Mouse (Mus musculus): ENCODE results near the gene Traf3. TPM values are rescaled to one million over a fixed set of nuclear protein-coding genes. Genes with fewer than 3 reads are reported as not detected.

Gene Traf3
- 23.4 and 23.9 TPM in 2 replicates for polyA plus RNA-seq (2016; fragmentation: Nextera tagmentation; extraction: Ambion mirVana)

DNA sequence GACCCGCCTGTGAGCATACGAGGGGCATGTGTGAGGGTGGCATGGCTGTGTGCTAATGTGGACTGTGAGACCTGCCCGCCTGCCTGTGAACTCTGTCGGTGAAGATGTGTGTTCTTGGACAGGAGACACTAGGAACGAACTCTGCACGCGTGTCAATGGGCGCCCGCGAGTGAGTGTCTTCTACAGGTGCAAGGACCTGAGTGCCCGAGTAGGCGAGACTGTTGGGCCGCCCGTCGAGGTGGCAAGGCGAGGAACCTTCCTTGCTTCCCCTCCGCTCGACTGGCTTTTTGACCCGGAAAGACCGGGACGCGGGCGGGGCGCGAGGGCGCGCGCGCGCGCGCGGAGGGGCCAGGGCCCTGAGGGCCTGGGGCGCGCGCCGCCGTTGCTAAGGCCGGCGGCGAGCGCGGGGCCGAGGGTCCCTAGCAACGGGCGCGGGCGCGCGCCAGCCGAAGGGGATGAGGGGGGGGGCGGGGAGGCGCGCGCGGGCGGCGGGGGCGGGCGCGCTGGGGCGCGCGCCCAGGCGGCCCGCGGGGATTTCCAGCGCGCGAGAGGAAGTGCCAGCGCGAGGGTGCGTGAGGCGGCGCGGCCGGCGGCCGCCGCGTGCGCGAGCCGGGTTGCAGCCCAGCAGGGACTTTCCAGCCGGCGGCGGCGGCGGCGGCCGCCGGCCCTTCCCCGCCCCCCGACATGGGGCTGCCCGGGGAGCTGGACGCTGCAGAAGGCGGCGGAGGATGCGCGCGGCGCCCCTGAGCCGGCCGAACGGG, at the start of gene Traf3:
Gene Traf3, plus strand, starts transcription at position 540 of the 761 bp plus-strand sequence.
- WGBS: 8% methylated on average over 46 of the region's 105 CpGs
- H3K9me3 ChIP-seq (replicated peaks): no peaks in the 10 kb centered on the region
- peak; percentile 21; the same call in 1 of the 2 replicates for ATAC-seq (ENCODE audit: low FRiP score)

DNA sequence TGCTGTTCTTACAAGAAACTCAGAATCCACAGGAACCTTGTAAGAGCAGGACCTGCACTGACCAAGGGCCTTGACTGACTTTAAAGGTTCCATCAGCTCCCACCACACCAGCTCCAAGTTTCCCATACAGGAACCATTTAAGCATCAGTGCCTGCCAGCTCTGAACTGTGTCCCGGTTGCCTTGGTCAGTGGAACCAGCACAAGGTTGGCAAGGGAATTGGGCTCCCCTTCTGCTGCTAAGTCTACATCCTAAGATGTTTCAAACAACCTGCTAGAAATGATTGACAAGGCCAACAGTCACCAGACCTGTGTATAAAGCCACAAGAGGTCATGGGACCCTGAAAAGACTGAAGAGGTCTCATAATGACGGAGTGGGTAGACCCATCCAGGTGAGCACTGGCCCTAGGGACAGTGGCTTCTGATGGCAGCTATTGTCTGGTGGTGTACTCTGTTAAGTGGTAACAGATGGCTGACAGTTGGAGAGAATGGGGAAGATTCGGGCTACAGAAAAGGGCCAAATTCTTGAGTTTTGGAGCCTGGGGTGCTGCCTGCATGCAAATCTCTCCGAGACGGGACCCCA, 46.6 kb upstream of the Traf3 start:
- no peak overlapping the region for H3K4me2 ChIP-seq (replicated peaks)
- H3K4me1 ChIP-seq: no peaks in the 10 kb centered on the region; the same call in 1 of the 2 replicates
- peaks cover 8% of the 10 kb centered on the region; the same call in 1 of the 2 replicates for H3K9me3 ChIP-seq (replicated peaks)
- H3K36me3 ChIP-seq: peaks cover 42% of the 10 kb centered on the region
- 90% methylated on average over 5 of the region's 5 CpGs for WGBS
- no peaks in the 10 kb centered on the region for H3K27me3 ChIP-seq
- ATAC-seq (ENCODE audit: low FRiP score): no peak
- no peak overlapping the region for H3K27ac ChIP-seq
- no peak overlapping the region for H3K4me3 ChIP-seq
- H3K9ac ChIP-seq: no peak overlapping the region

More for the DNA sequence above, at the start of gene Traf3:
- Histone ChIP-seq H3K27me3 (no peaks in the 10 kb centered on the region), H3K27ac (peak within 1 kb of the TSS; percentile 91), H3K4me2 (replicated peaks) (peak within 1 kb of the TSS; percentile 82), H3K4me3 (peak within 1 kb of the TSS; percentile 83), H3K9ac (peak within 1 kb of the TSS; percentile 85), H3K36me3 (no peaks in the 10 kb centered on the region), H3K4me1 (peaks cover 57% of the 10 kb centered on the region)

DNA sequence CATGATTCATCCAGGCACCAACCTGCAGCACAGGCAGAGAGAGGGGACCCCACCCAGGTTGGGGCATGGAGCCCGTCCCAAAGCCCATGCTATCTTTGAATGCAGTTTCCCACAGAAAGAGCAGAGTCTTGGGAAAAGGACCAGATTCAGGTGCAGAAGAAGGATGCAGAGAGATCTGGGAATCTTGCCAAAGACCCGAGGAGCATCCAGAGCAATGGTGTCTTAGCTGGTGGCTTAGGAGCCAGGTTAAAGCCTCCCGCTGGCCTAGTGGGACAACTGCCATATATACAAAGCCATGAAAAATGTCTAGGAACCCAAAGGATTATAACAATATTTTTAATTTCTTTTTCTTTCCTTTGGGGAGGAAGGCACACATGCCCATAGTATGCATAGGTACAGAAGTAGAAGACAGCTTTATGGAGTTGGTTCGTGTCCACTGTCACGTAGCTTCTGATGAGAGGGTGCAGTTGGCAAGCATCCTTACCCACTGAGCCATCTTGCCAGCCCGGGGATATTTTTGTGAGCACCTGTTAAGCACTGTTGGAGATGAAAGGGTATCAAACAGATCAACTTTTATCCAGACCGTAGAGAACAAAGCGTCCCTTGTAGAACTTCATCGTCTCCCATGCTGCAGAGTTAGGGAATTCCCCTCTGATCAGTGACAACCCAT, 45.1 kb upstream of the Traf3 start:
- H3K27ac ChIP-seq: no peak overlapping the region
- peaks cover 3% of the 10 kb centered on the region; the same call in 1 of the 2 replicates for H3K4me1 ChIP-seq
- WGBS: 89% methylated on average over 9 of the region's 9 CpGs
- no peak overlapping the region for H3K4me2 ChIP-seq (replicated peaks)
- H3K36me3 ChIP-seq: peaks cover 33% of the 10 kb centered on the region
- ATAC-seq (ENCODE audit: low FRiP score): no peak
- no peak overlapping the region for H3K9ac ChIP-seq
- H3K9me3 ChIP-seq (replicated peaks): peaks cover 8% of the 10 kb centered on the region; the same call in 1 of the 2 replicates
- H3K27me3 ChIP-seq: no peaks in the 10 kb centered on the region
- no peak overlapping the region for H3K4me3 ChIP-seq

DNA sequence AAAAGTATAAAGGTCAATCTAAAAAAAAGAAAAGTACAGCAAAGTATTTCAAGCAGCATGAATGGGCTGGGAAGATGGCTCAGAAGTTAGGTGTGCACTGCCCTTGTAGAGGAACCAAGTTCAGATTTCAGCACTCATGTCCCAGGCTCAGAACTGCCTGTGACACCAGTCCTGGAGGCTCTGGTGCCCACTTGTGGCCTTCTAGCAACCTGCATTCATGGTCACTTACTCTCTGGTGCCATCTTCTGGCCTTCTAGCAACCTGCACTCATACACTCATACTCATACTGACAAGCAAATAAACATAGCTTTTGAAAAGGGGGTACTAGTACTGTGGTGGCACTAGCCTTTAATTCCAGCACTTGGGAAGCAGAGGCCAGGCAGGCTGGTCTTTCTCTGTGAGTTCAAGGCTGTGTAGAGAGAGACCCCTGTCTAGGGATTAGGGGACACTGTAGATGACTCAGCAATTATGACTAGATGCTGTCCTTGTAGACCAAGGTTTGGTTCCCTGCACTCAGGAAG, 43.8 kb upstream of the Traf3 start:
- Histone ChIP-seq H3K9ac (no peak overlapping the region), H3K9me3 (replicated peaks) (peaks cover 8% of the 10 kb centered on the region; the same call in 1 of the 2 replicates), H3K36me3 (peaks cover 20% of the 10 kb centered on the region), H3K27ac (no peak overlapping the region), H3K4me1 (peaks cover 3% of the 10 kb centered on the region; the same call in 1 of the 2 replicates), H3K4me3 (no peak overlapping the region), H3K27me3 (no peaks in the 10 kb centered on the region), H3K4me2 (replicated peaks) (no peak overlapping the region)
- no peak for ATAC-seq (ENCODE audit: low FRiP score)

DNA sequence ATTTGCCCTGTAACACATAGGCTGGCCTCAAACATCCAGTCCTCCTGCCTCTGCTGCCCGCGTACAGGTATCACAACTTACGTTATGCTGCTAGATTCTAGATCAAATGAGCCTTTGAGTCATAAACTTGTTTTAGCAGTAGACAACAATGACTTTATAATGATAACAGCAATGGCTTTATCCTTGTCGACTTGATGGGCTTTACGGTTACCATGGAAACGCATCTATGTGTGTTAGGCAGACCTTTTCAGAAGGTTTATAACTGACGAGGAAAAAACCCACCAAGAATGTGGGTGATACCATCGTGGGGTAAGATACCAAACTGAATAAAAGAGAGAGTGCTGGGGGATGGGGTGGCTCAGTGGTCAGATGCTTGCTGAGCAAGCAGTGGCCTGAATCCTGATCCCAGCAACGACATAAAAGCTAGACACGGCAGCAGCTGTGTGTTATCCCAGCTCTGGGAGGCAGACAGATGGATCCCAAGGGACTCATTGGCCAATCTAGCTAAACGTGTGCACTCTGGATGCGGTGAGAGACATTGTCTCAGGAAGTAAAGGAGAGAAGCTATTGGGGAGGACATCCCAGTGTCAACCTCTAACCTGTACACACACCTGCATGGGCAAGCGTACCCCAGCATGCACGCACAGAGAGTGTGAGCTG, 41.4 kb upstream of the Traf3 start:
- ATAC-seq (ENCODE audit: low FRiP score): no peak
- H3K9ac ChIP-seq: no peak overlapping the region
- no peak overlapping the region for H3K4me2 ChIP-seq (replicated peaks)
- 68% methylated on average over 14 of the region's 14 CpGs for WGBS
- peaks cover 4% of the 10 kb centered on the region for H3K36me3 ChIP-seq
- H3K27ac ChIP-seq: no peak overlapping the region
- peaks cover 8% of the 10 kb centered on the region; the same call in 1 of the 2 replicates for H3K9me3 ChIP-seq (replicated peaks)
- peaks cover 3% of the 10 kb centered on the region; the same call in 1 of the 2 replicates for H3K4me1 ChIP-seq
- H3K4me3 ChIP-seq: no peak overlapping the region
- H3K27me3 ChIP-seq: no peaks in the 10 kb centered on the region

DNA sequence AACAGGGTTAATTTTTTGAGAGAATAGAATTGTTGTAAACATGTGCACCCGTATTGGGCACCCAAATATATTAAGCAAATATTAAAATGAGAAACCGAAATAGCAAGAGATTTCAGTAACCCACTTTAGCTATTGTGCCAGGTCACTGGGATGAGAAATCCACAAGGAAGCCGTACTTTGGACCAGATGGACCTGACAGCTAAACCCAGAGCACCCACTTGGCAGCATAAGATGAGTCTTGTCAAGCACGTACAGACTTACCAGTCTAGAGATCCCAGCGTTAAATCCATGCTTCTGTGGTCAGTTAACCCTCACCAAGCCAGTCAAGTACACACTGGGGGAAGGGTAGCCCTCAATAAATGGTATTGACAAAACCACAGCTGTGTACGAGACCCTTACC, 40.5 kb upstream of the Traf3 start:
- no peak overlapping the region for H3K4me2 ChIP-seq (replicated peaks)
- H3K36me3 ChIP-seq: peaks cover 4% of the 10 kb centered on the region
- peaks cover 3% of the 10 kb centered on the region; the same call in 1 of the 2 replicates for H3K4me1 ChIP-seq
- 84% methylated on average over 6 of the region's 6 CpGs for WGBS
- H3K9me3 ChIP-seq (replicated peaks): peaks cover 8% of the 10 kb centered on the region; the same call in 1 of the 2 replicates
- no peak overlapping the region for H3K9ac ChIP-seq
- no peaks in the 10 kb centered on the region for H3K27me3 ChIP-seq
- ATAC-seq (ENCODE audit: low FRiP score): no peak
- no peak overlapping the region for H3K27ac ChIP-seq
- H3K4me3 ChIP-seq: no peak overlapping the region

DNA sequence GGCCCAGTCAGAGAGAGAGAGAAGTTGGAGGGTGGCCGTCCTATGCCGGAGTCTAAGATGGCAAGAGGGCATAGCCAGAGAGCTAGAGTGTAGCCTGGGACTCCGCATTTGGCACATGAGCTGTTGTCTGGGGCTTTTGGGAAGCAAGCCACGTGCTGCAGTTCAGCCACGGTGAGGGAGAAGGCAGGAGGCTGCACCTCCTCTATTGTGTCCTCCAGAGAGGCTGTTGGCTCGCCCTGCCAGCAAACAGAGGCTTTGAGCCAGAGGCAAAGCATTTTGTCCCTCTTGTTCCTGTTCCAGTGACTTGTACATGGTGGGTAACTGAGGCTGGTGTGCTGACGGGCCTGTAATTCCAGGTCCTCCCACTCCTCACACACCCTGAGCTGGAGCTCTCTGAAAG, 32.0 kb upstream of the Traf3 start:
- 88% methylated on average over 7 of the region's 7 CpGs for WGBS

DNA sequence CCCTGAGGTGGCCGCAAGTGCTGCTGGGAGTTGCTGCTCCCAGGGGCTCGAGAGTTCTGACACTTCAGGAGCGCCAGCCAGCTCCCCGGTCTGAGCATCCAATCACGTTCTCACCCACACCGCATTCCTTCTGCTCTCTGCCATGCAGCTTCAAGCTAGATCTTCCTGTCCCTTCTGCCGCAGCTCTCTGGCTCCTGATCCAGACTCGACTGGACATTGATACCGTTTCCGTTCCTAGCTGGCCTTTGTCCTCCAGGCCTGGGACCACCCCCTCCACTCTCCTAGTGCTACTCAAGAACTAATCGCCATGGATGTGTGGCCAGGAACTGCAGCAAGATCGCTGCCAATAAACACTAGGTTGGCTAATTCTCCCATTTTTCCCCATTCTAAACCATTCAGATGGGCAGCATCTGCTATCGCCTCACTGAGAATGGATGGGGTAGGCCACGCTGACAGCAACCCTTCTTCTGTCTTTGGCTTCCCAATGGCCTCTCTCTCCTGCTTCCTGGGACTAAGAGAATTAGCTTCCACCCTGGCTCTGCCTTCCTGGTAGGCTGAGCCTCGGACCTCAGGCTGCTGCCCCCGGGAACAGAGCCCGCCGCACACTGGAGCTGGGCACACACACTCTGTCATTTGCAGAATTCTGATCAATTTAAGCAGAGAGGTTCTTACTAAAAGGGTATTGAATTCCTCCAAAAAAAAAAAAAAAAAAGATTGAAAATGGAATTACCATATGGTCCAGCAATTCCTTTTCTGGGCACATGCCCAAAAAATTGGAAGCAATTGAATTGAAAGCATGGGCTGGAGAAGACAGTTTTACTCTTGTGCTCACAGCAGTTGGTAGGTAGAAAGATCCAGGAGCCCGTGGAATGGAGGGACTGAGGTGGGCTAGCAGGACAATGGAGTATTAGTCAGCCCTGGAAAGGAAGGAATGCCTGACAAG, 31.1 kb upstream of the Traf3 start:
- H3K9me3 ChIP-seq (replicated peaks): 0 out of 2 replicates have a peak, but pooled peaks cover 7% of the 10 kb centered on the region
- H3K9ac ChIP-seq: no peak overlapping the region
- no peak overlapping the region for H3K4me2 ChIP-seq (replicated peaks)
- WGBS: 75% methylated on average over 19 of the region's 19 CpGs
- no peak overlapping the region for H3K27ac ChIP-seq
- H3K27me3 ChIP-seq: no peaks in the 10 kb centered on the region
- no peaks in the 10 kb centered on the region for H3K4me1 ChIP-seq
- no peak overlapping the region for H3K4me3 ChIP-seq
- no peak for ATAC-seq (ENCODE audit: low FRiP score)
- no peaks in the 10 kb centered on the region for H3K36me3 ChIP-seq

More for the DNA sequence above, 32.0 kb upstream of the Traf3 start:
- Histone ChIP-seq H3K4me2 (replicated peaks) (no peak overlapping the region), H3K36me3 (no peaks in the 10 kb centered on the region), H3K27me3 (no peaks in the 10 kb centered on the region), H3K4me1 (no peaks in the 10 kb centered on the region), H3K27ac (no peak overlapping the region), H3K9me3 (replicated peaks) (0 out of 2 replicates have a peak, but pooled peaks cover 7% of the 10 kb centered on the region), H3K9ac (no peak overlapping the region), H3K4me3 (no peak overlapping the region)
- no peak for ATAC-seq (ENCODE audit: low FRiP score)

DNA sequence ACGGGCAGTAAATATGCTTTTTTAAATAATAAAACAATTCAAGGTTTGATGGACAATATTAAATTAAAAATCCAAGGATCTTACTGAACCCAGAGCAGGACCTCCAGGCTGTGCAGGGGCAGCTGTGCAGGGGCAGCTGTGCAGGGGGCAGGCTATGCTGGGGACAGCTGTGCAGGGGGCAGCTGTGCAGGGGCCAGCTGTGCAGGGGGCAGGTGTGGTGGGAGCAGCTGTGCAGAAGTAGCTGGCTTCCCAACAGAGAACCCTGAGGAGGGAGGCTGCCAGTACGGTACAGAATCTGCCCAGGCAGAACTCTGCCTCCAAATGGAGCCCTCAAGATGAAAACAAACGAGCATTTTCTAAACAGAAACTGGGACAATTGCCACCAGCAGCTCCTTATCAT, 30.2 kb upstream of the Traf3 start:
- H3K4me1 ChIP-seq: no peaks in the 10 kb centered on the region
- H3K4me3 ChIP-seq: no peak overlapping the region
- H3K9me3 ChIP-seq (replicated peaks): 0 out of 2 replicates have a peak, but pooled peaks cover 7% of the 10 kb centered on the region
- no peaks in the 10 kb centered on the region for H3K27me3 ChIP-seq
- WGBS: 63% methylated on average over 3 of the region's 3 CpGs
- ATAC-seq (ENCODE audit: low FRiP score): no peak
- no peaks in the 10 kb centered on the region for H3K36me3 ChIP-seq
- no peak overlapping the region for H3K27ac ChIP-seq
- H3K4me2 ChIP-seq (replicated peaks): no peak overlapping the region
- H3K9ac ChIP-seq: no peak overlapping the region

DNA sequence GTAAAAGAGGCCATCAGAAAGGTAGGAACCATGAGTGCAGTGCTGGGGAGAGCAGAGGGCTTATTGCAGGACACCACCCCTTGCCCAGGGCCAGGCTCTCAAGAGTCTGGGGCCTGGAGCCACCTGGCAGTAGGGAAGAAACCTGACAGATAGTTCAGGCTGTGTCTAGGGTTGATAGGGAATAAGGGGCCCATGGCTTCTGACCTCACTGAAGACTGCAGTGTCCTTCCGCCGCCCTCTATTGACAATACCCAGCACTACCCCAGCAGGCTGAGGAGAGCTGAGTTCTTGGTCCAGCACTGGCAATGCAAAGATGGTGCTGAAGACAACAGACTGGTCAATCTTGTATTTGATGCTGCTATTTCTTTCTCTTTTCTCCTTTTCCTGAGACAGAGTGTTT, 29.1 kb upstream of the Traf3 start:
- Histone ChIP-seq H3K27me3 (no peaks in the 10 kb centered on the region), H3K27ac (no peak overlapping the region), H3K4me3 (no peak overlapping the region), H3K36me3 (no peaks in the 10 kb centered on the region), H3K4me1 (no peaks in the 10 kb centered on the region), H3K9me3 (replicated peaks) (0 out of 2 replicates have a peak, but pooled peaks cover 7% of the 10 kb centered on the region), H3K4me2 (replicated peaks) (no peak overlapping the region), H3K9ac (no peak overlapping the region)
- 45% methylated on average over 2 of the region's 2 CpGs for WGBS
- ATAC-seq (ENCODE audit: low FRiP score): no peak

DNA sequence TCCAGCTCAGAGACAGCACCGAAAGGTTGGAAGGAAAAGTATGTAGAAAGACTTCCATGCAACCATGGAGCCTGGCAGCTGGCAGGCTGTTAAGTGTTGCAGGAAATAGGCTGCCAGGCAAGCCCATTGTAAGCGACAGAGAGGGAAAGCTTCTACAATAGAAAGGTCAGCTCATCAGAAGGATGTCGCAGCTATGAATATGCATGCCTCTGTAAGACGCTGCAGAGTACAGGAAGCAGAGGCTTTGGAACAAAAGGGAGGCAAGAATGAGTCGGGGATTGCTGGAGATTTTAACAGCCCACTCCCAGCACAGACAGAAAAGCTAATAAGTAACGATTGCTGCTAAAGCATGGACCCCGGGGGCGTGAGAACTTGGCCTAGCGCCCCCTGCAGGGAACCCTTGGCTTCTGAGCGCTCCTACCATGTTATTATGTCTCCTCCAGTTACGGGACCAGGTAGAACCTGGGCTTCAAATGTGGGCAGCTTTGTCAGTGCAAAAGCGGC, 23.1 kb upstream of the Traf3 start:
- H3K9me3 ChIP-seq (replicated peaks): no peaks in the 10 kb centered on the region
- 11% methylated on average over 12 of the region's 12 CpGs for WGBS
- H3K4me2 ChIP-seq (replicated peaks): peak overlapping the region; percentile 32
- ATAC-seq (ENCODE audit: low FRiP score): peak; percentile 82
- H3K4me3 ChIP-seq: 0 out of 2 replicates have a peak overlapping the region, but pooled peaks have one; percentile 2
- no peaks in the 10 kb centered on the region for H3K27me3 ChIP-seq
- H3K4me1 ChIP-seq: peaks cover 36% of the 10 kb centered on the region
- H3K27ac ChIP-seq: peak overlapping the region; percentile 79
- no peaks in the 10 kb centered on the region for H3K36me3 ChIP-seq
- no peak overlapping the region for H3K9ac ChIP-seq

Measured in hindbrain, embryonic 12.5 days (tissue).